Mouse (Mus musculus): ENCODE data around the gene Sppl2b.

DNA sequence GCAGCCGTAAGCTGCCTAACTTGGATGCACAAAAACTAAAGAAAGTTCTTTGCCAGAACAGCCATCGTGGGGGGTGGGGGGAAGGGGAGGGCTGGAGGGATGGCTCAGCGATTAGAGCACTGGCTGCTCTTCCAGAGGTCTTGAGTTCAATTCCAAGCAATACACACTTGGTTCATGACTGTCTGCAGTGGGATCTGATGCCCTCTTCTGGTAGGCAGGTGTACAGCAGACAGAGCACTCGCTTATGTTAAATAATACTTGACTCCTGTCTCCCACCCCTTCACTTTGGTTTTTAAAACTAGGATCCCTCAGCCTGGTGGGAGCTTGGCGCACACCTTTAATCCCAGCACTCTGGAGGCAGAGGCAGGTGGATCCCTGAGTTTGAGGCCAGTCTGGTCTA lies 21.0 kb downstream of the Sppl2b start:
- peak; percentile 71 for TF ChIP-seq CTCF (conservative IDR thresholded peaks at IDR 0.05; ENCODE audit: low read length)
- no peak for TF ChIP-seq NANOG (IDR thresholded peaks at IDR 0.05; ENCODE audit: borderline replicate concordance, low read length)

Measured in E14TG2a.4 (cell line).